Comparison of ENCODE assay signal across 22 mouse cellular contexts in the genomic region with DNA sequence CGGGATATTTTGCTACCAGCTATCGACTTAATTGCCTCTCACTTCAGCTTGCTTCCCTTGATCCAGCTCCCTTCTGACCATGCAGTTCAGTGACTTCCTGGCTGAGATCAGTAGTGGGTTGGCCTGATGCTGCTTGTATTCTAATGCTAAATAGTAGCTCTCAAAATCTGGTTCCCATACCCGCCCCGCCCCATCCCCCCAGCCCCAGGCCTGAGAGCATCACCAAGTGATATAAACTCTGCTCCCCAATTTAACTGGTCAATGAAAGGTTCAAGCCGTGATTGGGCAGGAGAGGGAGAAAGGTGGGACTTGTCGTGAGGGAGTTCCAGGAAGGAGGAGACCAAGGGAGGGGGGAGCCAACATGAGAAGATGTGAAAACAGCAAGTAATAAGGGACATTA. TPM values are rescaled to one million over a fixed set of nuclear protein-coding genes. Genes with fewer than 3 reads are reported as not detected.
"Had no signal": no experiment of that assay in that cellular context is flagged by ENCODE, and none has a peak within 500 bp of the region (broad histone marks: within the 10 kb centered on the region; RNA-seq: fewer than 3 reads in every experiment).

No protein-coding gene starts in this region.

- H3K36me3 ChIP-seq: lung, embryonic 15.5 days; midbrain, embryonic 10.5 days; midbrain, embryonic 13.5 days; neural tube, embryonic 13.5 days; stomach, embryonic 15.5 days had no signal

- H3K27me3 ChIP-seq: lung, embryonic 15.5 days; midbrain, embryonic 13.5 days; neural tube, embryonic 13.5 days; stomach, embryonic 15.5 days had no signal

- H3K4me3 ChIP-seq: left cerebral cortex, adult 2 months; lung, embryonic 15.5 days; megakaryocyte, embryonic 14.5 days; midbrain, embryonic 10.5 days; midbrain, embryonic 13.5 days; myocyte; neural tube, embryonic 13.5 days; stomach, embryonic 15.5 days had no signal

- DNase-seq: kidney, adult 2 months; kidney, postnatal 25 days; layer of hippocampus, postnatal 36 days; lung, adult 18-20 months; lung, postnatal 10 days; lung, postnatal 36 days; retina, postnatal 1 day; right cerebral cortex, postnatal 25 days; spleen, adult 18-20 months; thymus, postnatal 25 days had no signal

- H3K9ac ChIP-seq: lung, embryonic 15.5 days; midbrain, embryonic 13.5 days; neural tube, embryonic 13.5 days; stomach, embryonic 15.5 days had no signal

- H3K9me3 ChIP-seq: lung, embryonic 15.5 days; megakaryocyte, embryonic 14.5 days; midbrain, embryonic 10.5 days; midbrain, embryonic 13.5 days; neural tube, embryonic 13.5 days; stomach, embryonic 15.5 days had no signal

- H3K4me1 ChIP-seq: megakaryocyte, embryonic 14.5 days; midbrain, embryonic 13.5 days; neural tube, embryonic 13.5 days had no signal

- H3K4me2 ChIP-seq: lung, embryonic 15.5 days; midbrain, embryonic 13.5 days; neural tube, embryonic 13.5 days; stomach, embryonic 15.5 days had no signal

- H3K27ac ChIP-seq: kidney, postnatal 0 days; left cerebral cortex, adult 2 months; lung, embryonic 15.5 days; midbrain, embryonic 10.5 days; midbrain, embryonic 13.5 days; neural tube, embryonic 13.5 days; stomach, embryonic 15.5 days had no signal

- ATAC-seq: midbrain, embryonic 13.5 days; midbrain, embryonic 16.5 days had no signal

RNA-seq across cellular contexts. Expression of a gene that starts 20.4 kb away (rescaled TPM):
- total RNA-seq: neutrophil, adult 5-6 weeks had no signal

RNA-seq across cellular contexts. Expression of a gene that starts 54.8 kb away (rescaled TPM):
- total RNA-seq: monocyte, adult 5-6 weeks; neutrophil, adult 5-6 weeks had no signal
